Mouse (Mus musculus): ENCODE data around the gene Vps50. TPM values are rescaled to one million over a fixed set of nuclear protein-coding genes. Genes with fewer than 3 reads are reported as not detected.
"Not testable (repeated sequence)": the region's sequence is repeated elsewhere in the genome, so short reads cannot be mapped to it uniquely, and the experiment has no call there.

Gene Vps50
- 10 to 100 TPM; 14.3 to 15.0 TPM for total RNA-seq (2021)

- DNase-seq (ENCODE audit: low spot score), result peak; percentile 77
- intact Hi-C loops (cut with DNase I), result loop anchor here (5.0 kb wide), 1 partner anchor 589 kb away; the partner anchor contains the start of gene Bet1
Observed at GRCm38 (mm10) chr6:3498162-3498848, at the start of gene Vps50, which contains the start of gene Hepacam2. Gene Vps50 (plus strand): TSS chr6:3498382. Gene Hepacam2 (minus strand): TSS chr6:3498298.

- DNase-seq (ENCODE audit: low spot score), result no peak
- intact Hi-C loops (cut with DNase I), result no loop called here
Observed at GRCm38 (mm10) chr6:3454421-3454820, 43.8 kb upstream of the Vps50 start.

- intact Hi-C loops (cut with DNase I), result no loop called here
- no peak for DNase-seq (ENCODE audit: low spot score)
Observed at GRCm38 (mm10) chr6:3455944-3456536, 42.1 kb upstream of the Vps50 start.

- intact Hi-C loops (cut with DNase I), result no loop called here
- DNase-seq (ENCODE audit: low spot score), result no peak
Observed at GRCm38 (mm10) chr6:3463026-3463425, 35.2 kb upstream of the Vps50 start.

- intact Hi-C loops (cut with DNase I), result no loop called here
- no peak for DNase-seq (ENCODE audit: low spot score)
Observed at GRCm38 (mm10) chr6:3463594-3463993, 34.6 kb upstream of the Vps50 start.

- DNase-seq (ENCODE audit: low spot score), result no peak
- intact Hi-C loops (cut with DNase I), result no loop called here
Observed at GRCm38 (mm10) chr6:3468627-3469026, 29.6 kb upstream of the Vps50 start.

GRCm38 (mm10) chr6:3470706-3471105 lies 27.5 kb upstream of the Vps50 start:
- intact Hi-C loops (cut with DNase I), result no loop called here

GRCm38 (mm10) chr6:3476299-3476698 lies 21.9 kb upstream of the Vps50 start:
- DNase-seq (ENCODE audit: low spot score), result no peak
- intact Hi-C loops (cut with DNase I), result no loop called here

More at GRCm38 (mm10) chr6:3470706-3471105, 27.5 kb upstream of the Vps50 start:
- no peak for DNase-seq (ENCODE audit: low spot score)

GRCm38 (mm10) chr6:3479853-3480252 lies 18.3 kb upstream of the Vps50 start:
- intact Hi-C loops (cut with DNase I), result no loop called here
- DNase-seq (ENCODE audit: low spot score), result no peak

- intact Hi-C loops (cut with DNase I), result no loop called here
- no peak for DNase-seq (ENCODE audit: low spot score)
Observed at GRCm38 (mm10) chr6:3481705-3482104, 16.5 kb upstream of the Vps50 start.

- intact Hi-C loops (cut with DNase I), result no loop called here
- no peak for DNase-seq (ENCODE audit: low spot score)
Observed at GRCm38 (mm10) chr6:3485133-3485532, 13.0 kb upstream of the Vps50 start.

GRCm38 (mm10) chr6:3487355-3487754 lies 10.8 kb upstream of the Vps50 start:
- intact Hi-C loops (cut with DNase I), result no loop called here
- DNase-seq (ENCODE audit: low spot score), result no peak

- intact Hi-C loops (cut with DNase I), result no loop called here
- no peak for DNase-seq (ENCODE audit: low spot score)
Observed at GRCm38 (mm10) chr6:3494285-3494684, 3.9 kb upstream of the Vps50 start.

GRCm38 (mm10) chr6:3496210-3496609 lies 2.0 kb upstream of the Vps50 start:
- intact Hi-C loops (cut with DNase I), result loop anchor here (5.0 kb wide), 1 partner anchor 591 kb away; the partner anchor contains the start of gene Bet1
- DNase-seq (ENCODE audit: low spot score), result no peak

GRCm38 (mm10) chr6:3500286-3500685 lies 2.1 kb downstream of the Vps50 start:
- intact Hi-C loops (cut with DNase I), result no loop called here
- no peak for DNase-seq (ENCODE audit: low spot score)

- intact Hi-C loops (cut with DNase I), result loop anchor here (5.0 kb wide), 1 partner anchor 1042 kb away; no protein-coding TSS in a partner anchor
- DNase-seq (ENCODE audit: low spot score), result no peak
Observed at GRCm38 (mm10) chr6:3505289-3505688, 7.1 kb downstream of the Vps50 start.

GRCm38 (mm10) chr6:3507078-3507477 lies 8.9 kb downstream of the Vps50 start:
- no peak for DNase-seq (ENCODE audit: low spot score)
- intact Hi-C loops (cut with DNase I), result loop anchor here (5.0 kb wide), 1 partner anchor 1040 kb away; no protein-coding TSS in a partner anchor

- DNase-seq (ENCODE audit: low spot score), result not testable (repeated sequence)
- intact Hi-C loops (cut with DNase I), result loop anchor here (5.0 kb wide), 1 partner anchor 1039 kb away; no protein-coding TSS in a partner anchor
Observed at GRCm38 (mm10) chr6:3508151-3508550, 10.0 kb downstream of the Vps50 start.

- no peak for DNase-seq (ENCODE audit: low spot score)
- intact Hi-C loops (cut with DNase I), result loop anchor here (5.0 kb wide), 2 partner anchors 238 to 1038 kb away; no protein-coding TSS in a partner anchor
Observed at GRCm38 (mm10) chr6:3509782-3510181, 11.6 kb downstream of the Vps50 start.

- DNase-seq (ENCODE audit: low spot score), result no peak
- intact Hi-C loops (cut with DNase I), result loop anchor here (5.0 kb wide), 1 partner anchor 236 kb away; no protein-coding TSS in a partner anchor
Observed at GRCm38 (mm10) chr6:3511116-3511515, 12.9 kb downstream of the Vps50 start.

- DNase-seq (ENCODE audit: low spot score), result no peak
- intact Hi-C loops (cut with DNase I), result loop anchor here (5.0 kb wide), 1 partner anchor 236 kb away; no protein-coding TSS in a partner anchor
Observed at GRCm38 (mm10) chr6:3511612-3512011, 13.4 kb downstream of the Vps50 start.

Data from heart, postnatal 25 days (tissue).